Mouse (Mus musculus) layer of hippocampus, postnatal 10 days (tissue): ENCODE data around the gene Carmil1. TPM values are rescaled to one million over a fixed set of nuclear protein-coding genes. Genes with fewer than 3 reads are reported as not detected.

Source experiments
- total RNA-seq, 2 experiments: library from RNA; stranded (reverse); gene quantifications; 2 replicates each; pipeline ENCODE4 v1.2.3; 2021

The Carmil1 gene
- total RNA-seq, 2 experiments from 2014 or later: 41.0 to 44.3 TPM

Other genes starting within 250 kb of the Carmil1 start
- under 1 TPM; 0.36 to 0.41 TPM for gene Cmah, start 46.6 kb upstream of the Carmil1 start, total RNA-seq